Mouse (Mus musculus) heart, adult 2 months (tissue): ENCODE results near the gene Fam107a.

Experiments used
- CTCF ChIP-seq: fragments of 200-600 bp; IDR thresholded peaks from 2 replicates; pipeline ENCODE4 v1.8.1; 2022; ENCODE audit warnings: antibody characterized with exemption, mild to moderate bottlenecking, moderate library complexity
- EP300 ChIP-seq: fragments of 200-500 bp; IDR thresholded peaks from 2 replicates; pipeline ENCODE4 v1.6.1; 2011; ENCODE audit warnings: low read depth, low read length, control low read depth; ENCODE audit not compliant: insufficient read depth

GRCm38 (mm10) chr14:8326961-8327360 is 9.1 kb upstream of the Fam107a start:
- no peak for TF ChIP-seq CTCF
- TF ChIP-seq EP300, result no peak
